Mouse (Mus musculus): ENCODE data around the gene Rgs18. TPM values are rescaled to one million over a fixed set of nuclear protein-coding genes. Genes with fewer than 3 reads are reported as not detected.

Gene Rgs18
- 0.92 TPM for total RNA-seq (2023)

GRCm38 (mm10) chr1:144775331-144775730 lies at the start of gene Rgs18:
Gene Rgs18, minus strand, starts transcription at chr1:144775435.

Other genes with a start within 250 kb of the Rgs18 start
- not detected for gene Rgs21, start 207.8 kb downstream of the Rgs18 start, total RNA-seq (2023)

Data from CD8-positive naive resting alpha-beta T cell, adult 57 days (primary cell).